Mouse (Mus musculus) kidney, embryonic 16.5 days (tissue): ENCODE measurements at regions not wholly inside any gene's neighbourhood (a gene's known extent, or its start where the extent isn't known, plus 50 kb on each side); places are given as distances from the start of the nearest gene placed in this dataset.

Experiments
- ATAC-seq: fragments of 200-750 bp; cut with Nextera tagmentation; 2 replicates; pipeline ENCODE4 v1.8.0; 2017; ENCODE audit warnings: moderate TSS enrichment; ENCODE audit not compliant: low FRiP score, low TSS enrichment
- H3K27ac ChIP-seq: fragments of 300-500 bp; sonication (generic); 2 replicates; pipeline ENCODE4 v1.5.1; 2014; ENCODE audit warnings: low read length
- H3K27me3 ChIP-seq: fragments of 300-500 bp; sonication (generic); 2 replicates; pipeline ENCODE4 v1.6.1; 2014; ENCODE audit warnings: low read length, control low read depth, mixed read lengths; ENCODE audit not compliant: insufficient read depth
- H3K36me3 ChIP-seq: fragments of 300-500 bp; sonication (generic); 2 replicates; pipeline ENCODE4 v1.6.1; 2014; ENCODE audit warnings: low read length, control low read depth, mixed read lengths; ENCODE audit not compliant: insufficient read depth
- H3K4me1 ChIP-seq: fragments of 300-500 bp; sonication (generic); 2 replicates; pipeline ENCODE4 v1.6.1; 2014; ENCODE audit warnings: low read length, control low read depth, mixed read lengths; ENCODE audit not compliant: insufficient read depth
- H3K4me2 ChIP-seq: fragments of 300-500 bp; sonication (generic); replicated peaks from 2 replicates; pipeline ENCODE4 v1.6.1; 2014; ENCODE audit warnings: low read depth, low read length
- H3K4me3 ChIP-seq: fragments of 300-500 bp; sonication (generic); 2 replicates; pipeline ENCODE4 v1.5.1; 2014; ENCODE audit warnings: mild to moderate bottlenecking, low read length
- H3K9ac ChIP-seq: fragments of 300-500 bp; sonication (generic); replicated peaks from 2 replicates; pipeline ENCODE4 v1.6.1; 2014; ENCODE audit warnings: low read length
- H3K9me3 ChIP-seq: fragments of 300-500 bp; sonication (generic); 2 replicates; pipeline ENCODE4 v1.6.1; 2016; ENCODE audit warnings: low read length, control low read depth
- WGBS: fragments of 180-500 bp; shearing (Covaris S2); extraction: QIAGEN DNeasy Blood & Tissue Kit; methylation state at CpG from one replicate; pipeline ENCODE4 v1.1.7; 2014; 5-methylcytosine and 5-hydroxymethylcytosine counted together

DNA sequence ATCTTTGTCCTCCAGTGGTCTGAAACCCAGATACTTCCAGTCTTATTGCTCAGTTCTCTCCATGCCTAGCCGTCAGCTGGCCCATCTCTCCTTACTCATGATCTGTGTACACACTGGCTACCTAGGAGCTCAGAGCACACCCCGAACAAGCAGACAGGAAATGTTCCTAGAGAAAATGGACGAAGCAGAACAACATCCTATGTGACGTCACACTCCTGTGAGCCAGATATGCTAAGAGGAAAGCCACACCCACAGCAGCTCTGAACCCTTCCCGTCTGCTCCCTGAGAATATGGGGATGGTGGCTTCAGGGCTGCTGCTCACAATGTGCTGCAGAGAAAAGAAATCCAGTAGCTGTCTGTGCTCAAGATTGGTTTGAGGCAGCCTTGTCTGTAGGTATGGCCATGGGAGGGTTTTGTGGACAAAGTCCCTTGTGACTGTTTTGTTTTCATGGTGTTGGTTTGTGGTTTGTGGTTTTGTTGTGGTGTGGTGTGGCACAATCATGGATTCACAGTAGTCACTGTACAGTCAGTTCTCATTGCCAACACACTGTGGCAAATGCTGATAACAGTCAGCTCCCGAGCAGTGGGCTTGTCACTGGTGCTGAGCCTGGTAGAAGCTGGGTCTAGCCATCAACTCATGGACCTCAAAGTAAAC is 57.4 kb upstream of the Insig1 start:
- H3K36me3 ChIP-seq: no peaks in the 10 kb centered on the region
- H3K4me1 ChIP-seq: no peaks in the 10 kb centered on the region
- H3K4me2 ChIP-seq: no peak overlapping the region
- H3K9me3 ChIP-seq: no peaks in the 10 kb centered on the region
- H3K27me3 ChIP-seq: no peaks in the 10 kb centered on the region
- no peak for ATAC-seq
- WGBS: 50% methylated on average over 6 of the region's 6 CpGs
- no peak overlapping the region for H3K27ac ChIP-seq
- H3K9ac ChIP-seq: no peak overlapping the region
- H3K4me3 ChIP-seq: no peak overlapping the region

DNA sequence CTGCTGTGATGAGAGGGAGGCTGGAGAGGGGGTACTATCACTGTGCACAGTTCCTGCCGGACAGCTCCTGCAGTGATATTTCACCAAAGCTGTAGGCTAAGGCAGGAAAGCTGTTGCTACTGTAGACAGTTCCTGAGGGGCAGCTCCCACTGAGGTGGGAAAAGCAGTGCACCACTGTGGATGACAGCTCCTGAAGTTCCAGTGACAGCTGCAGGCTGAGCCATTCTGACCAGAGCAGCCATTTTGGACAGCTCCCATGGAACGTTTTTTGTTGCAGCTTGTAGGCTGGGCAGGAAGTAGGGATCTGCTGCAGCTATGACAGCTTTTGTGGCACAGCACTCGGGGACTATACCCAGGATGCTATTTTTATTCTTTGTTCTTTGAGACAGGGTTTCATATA is 51.3 kb upstream of the Insig1 start:
- no peak overlapping the region for H3K4me2 ChIP-seq
- 41% methylated on average over 3 of the region's 3 CpGs for whole genome bisulfite sequencing
- no peaks in the 10 kb centered on the region for H3K27me3 ChIP-seq
- H3K27ac ChIP-seq: no peak overlapping the region
- no peaks in the 10 kb centered on the region for H3K4me1 ChIP-seq
- H3K9ac ChIP-seq: no peak overlapping the region
- no peak overlapping the region for H3K4me3 ChIP-seq
- H3K9me3 ChIP-seq: no peaks in the 10 kb centered on the region
- no peak for ATAC-seq
- H3K36me3 ChIP-seq: no peaks in the 10 kb centered on the region
